Mouse (Mus musculus): ENCODE results near the gene Orm3.

Orm3 gene

DNA sequence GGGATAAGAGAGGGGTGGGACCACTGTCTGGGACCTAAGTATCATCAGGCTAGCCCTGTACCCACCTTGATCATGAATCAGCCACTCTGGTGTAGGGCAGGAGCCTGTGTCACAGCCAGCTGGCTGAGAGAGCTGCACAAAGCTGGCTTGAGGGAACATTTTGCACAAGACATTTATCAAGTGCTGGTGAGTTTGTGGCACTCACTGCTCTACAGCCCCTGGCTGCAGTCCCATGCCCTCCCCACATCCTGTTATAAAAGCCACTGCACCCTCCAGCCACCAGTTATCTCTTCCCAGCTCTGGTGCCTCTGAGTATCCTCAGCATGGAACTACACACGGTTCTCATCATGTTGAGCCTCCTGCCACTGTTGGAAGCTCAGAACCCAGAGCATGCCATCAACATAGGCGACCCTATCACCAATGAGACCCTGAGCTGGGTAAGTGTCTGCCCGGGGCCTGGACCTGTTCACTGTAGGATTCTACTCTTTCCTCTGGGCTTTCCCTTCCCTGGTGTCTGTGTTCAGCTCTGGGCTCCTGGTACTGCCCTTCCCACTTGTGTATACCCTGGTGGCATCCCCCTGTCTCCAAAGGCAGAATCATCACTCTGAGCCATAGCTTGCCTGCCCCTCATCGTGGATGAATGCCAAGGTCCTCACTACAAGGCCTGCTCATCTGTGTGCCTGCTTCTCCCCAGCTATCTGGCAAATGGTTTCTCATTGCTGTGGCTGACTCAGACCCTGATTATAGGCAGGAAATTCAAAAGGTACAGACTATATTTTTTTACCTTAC is at the start of gene Orm3:
Orm3 (plus strand) TSS at position 286 of the 789 bp plus-strand sequence.
- in situ Hi-C loops (cut with MboI; ENCODE audit: unreplicated experiment in 2 of 2): no loop called here

DNA sequence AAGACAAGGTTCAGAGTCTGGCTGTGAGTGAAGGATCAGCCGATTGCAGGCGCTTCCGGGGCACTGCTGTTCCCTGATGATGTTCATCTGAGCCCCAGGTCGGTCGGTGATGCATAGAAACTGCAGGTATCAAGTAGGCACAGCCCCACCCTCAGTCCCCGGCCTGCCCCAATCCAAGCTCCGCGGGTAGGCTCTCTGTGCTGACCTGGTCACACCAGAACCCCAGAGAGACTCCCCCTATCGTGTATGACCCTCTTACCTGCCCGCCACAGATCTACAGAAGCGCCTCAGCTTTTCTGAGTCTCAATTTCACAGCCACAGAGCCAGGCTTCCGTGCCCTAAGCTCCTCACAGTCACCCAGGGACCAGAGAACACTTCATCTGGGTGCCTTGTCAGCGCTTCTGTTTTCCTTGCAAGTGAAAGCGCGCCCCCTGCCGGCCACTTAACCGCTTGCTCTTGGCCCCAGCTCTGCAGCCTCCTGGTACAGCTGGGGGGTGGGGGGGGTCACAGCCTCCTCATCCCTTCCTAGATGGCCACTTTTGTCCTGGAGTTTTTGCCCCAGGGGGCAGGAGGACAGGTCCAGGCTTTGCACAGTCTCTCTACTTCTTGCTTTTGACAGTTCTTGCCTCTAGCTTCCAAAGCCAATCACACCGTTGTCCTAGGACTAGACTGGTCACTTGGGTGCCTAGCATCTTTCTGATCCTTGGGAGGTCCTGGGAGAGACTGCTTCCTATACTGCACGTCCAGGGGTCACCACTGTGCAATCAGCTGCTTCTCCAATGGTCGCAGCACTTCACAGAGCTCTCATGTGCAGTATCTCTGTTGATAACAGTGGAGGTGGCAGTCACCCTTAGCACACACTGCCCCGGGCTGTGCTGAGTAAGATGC is 48.5 kb upstream of the Orm3 start:
- in situ Hi-C loops (cut with MboI; ENCODE audit: unreplicated experiment in 2 of 2): loop anchor here (5.0 to 25.0 kb wide), 5 partner anchors 90 to 745 kb away; partner anchors contain the start of gene Rgs3 (in 1 of the 2)

DNA sequence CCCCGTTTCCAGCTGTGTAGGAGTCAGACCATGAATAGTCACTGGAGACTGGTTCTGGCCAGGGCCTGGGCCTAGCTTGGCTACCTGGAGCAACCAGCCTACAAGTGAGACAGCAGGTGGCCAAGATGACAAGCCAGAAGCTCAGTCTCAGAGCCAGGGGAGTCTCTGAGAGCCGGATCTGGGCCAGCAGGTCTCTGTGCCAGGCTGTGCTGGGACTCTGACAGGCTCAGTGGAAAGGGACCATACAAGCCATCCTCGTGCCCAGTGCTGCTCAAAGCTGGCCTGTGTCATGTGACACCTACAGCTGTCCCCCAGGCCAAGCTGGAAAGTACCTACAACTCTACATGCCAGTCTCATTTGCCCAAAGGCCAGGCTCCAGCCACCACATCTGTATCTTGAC is 47.6 kb upstream of the Orm3 start:
- in situ Hi-C loops (cut with MboI; ENCODE audit: unreplicated experiment in 2 of 2): loop anchor here (5.0 to 25.0 kb wide), 5 partner anchors 91 to 746 kb away; partner anchors contain the start of gene Rgs3 (in 1 of the 2)

DNA sequence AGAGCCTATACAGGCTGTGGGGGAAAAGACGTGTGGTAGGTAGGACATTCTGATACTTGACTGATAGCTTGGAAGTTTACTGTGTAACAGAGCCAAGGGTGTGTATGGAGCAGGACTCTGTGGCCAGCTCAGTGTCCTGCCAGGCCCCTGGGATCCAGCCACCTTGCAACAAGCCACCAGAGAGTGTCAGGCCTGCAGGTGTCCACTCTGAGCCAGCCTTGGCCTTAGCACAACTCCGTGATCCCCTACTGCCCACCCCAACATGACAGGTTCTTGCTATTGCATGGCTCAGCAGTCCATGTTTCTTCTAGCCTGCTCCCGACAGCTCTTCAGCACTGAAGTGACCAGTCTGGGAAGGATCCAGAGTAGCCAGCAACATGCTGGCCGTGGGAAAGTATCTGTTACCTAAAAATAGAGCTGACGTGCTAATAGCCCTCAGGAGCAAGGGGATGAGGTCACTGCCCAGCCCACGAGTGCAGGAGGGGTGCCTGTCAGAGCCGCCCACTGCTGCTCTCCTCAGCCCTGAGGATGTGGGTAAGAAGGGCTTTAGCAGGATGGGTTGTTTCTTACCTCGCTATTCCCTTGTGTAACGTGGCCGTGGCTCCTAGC is 45.6 kb upstream of the Orm3 start:
- in situ Hi-C loops (cut with MboI; ENCODE audit: unreplicated experiment in 2 of 2): loop anchor here (25.0 kb wide), 3 partner anchors 423 to 748 kb away; partner anchors contain the start of gene Rgs3 (in 1 of the 2)

DNA sequence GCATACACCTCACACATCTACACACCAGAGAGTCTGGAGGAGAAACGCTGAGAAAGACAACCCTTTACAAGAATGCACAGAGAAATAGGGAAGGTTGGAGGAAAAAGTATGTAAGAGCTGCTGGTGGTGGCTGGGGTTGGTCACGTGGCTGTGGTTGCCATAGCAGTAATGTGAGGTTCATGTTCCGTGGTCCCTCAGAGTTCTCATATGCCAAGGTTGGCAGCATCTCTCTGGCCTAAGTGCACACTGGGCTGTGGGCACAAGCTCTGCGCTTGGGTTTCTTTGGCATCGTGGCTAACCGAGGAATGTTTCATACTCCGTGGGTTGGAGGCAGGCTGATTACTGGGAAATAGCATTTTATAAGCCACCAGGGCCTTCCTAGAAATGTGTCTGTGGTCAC is 44.5 kb upstream of the Orm3 start:
- in situ Hi-C loops (cut with MboI; ENCODE audit: unreplicated experiment in 2 of 2): loop anchor here (25.0 kb wide), 3 partner anchors 424 to 749 kb away; partner anchors contain the start of gene Rgs3 (in 1 of the 2)

DNA sequence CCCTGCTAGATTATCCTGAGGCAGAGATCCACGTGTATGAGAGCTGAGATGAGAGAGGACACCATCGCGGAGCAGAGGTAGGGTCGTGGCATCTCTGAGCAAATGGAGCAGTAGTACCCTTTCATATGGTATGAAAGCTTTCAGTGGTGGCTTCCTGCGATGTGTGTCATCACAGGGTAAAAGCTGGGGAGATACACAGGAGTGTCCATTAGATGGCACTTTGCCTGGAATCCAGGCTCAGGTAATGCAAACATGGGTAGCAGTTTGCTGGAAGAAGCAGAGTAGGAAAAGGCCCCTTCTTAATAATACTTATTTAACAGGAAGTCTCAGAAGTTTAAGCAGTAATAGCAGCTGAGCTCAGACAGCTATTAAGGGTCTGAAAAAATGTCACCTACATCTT is 41.9 kb upstream of the Orm3 start:
- in situ Hi-C loops (cut with MboI; ENCODE audit: unreplicated experiment in 2 of 2): loop anchor here (25.0 kb wide), 3 partner anchors 427 to 752 kb away; partner anchors contain the start of gene Rgs3 (in 1 of the 2)

DNA sequence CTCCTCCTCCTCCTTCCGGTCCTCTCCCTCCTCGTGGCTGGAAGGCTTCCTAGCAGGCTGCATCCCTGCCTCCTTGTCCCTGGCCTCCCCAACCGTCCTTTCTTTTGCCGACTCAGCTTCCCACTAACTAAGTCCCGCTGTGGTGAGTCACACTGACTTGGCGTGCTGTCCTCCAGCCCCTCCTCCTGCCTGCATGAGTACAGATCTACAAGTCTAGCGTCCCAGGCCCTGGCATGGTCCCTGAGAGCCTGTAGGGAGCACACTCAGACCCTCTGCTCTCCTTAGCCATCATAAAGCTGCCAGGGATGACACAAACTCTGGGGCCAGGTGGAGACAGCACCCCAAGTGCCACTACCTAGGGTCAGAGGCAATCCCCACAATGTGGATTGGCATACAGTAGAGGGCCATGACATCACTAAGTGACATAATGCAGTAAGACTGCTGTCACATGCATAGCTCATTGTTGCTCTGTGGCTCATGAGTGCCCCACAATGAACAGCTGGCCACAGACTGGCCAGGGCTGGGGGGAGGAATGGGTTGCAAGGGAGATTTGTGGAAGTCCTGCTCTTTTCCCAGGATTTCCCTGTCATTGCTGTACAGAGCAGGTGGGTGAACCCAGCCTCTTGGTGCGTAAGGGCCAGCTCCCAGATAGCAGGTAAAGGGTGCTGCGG is 39.8 kb upstream of the Orm3 start:
- in situ Hi-C loops (cut with MboI; ENCODE audit: unreplicated experiment in 2 of 2): loop anchor here (25.0 kb wide), 3 partner anchors 429 to 754 kb away; partner anchors contain the start of gene Rgs3 (in 1 of the 2)

DNA sequence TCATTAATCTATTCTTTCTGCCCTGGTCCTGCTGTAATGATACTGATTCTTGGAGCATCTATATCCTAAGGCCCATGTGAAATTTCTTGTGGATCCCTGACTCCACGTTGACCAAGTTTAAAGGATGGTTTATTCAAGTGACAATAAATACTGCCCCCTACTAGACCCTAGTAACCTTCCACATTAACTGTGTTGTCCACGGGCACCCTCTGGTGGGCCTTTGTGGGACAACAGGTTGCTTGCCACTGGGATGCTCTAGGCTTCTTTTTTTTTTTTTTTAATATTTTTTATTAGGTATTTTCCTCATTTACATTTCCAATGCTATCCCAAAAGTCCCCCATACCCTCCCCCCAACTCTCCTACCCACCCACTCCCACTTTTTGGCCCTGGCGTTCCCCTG is 36.4 kb upstream of the Orm3 start:
- in situ Hi-C loops (cut with MboI; ENCODE audit: unreplicated experiment in 2 of 2): loop anchor here (25.0 kb wide), 3 partner anchors 432 to 757 kb away; partner anchors contain the start of gene Rgs3 (in 1 of the 2)

DNA sequence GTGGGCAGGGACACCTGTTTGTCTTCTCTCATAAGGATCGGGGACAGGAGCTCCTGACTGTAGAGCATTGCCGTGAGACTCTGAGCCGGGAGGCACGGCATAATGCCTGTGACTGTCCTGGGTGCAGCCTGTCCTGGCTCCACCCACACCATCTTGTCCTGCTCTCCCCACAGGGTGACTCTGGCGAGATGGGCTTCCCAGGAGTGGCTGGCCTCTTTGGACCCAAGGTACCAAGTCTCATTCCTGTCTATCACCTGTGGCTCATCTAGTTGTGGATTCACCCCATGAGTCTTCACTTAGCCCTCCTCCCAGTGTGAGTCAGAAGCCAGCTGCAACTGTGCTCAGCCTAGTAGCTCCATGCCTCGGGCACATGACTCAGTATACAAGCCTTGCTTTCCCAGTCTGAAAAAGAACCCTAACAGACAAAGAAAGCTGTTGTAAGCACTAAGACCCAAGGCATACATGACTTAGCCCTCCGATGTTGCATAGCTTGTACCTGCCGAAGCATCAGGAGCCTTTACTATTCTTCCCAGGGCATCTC is 32.6 kb upstream of the Orm3 start:
- in situ Hi-C loops (cut with MboI; ENCODE audit: unreplicated experiment in 2 of 2): loop anchor here (25.0 kb wide), 3 partner anchors 436 to 761 kb away; partner anchors contain the start of gene Rgs3 (in 1 of the 2)

DNA sequence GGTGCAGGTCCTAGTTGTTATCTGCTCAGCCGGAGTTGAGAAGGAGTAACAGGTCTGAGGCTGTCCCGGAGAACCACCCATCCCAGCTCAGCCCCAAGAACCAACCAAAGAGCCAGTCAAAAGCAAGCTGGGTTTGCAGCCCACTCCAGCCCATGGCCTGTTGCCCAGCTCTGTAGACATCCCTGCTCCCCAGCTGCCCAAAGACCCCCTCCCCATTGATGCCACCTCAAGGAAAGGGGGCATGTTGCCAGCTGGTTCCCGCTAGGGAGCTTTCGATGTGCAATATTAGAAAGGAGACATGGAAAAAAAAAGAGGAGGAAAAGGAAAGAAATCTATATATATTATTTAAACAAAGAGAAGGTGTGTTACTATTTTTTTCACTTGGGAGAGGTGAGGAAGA is 22.6 kb upstream of the Orm3 start:
- in situ Hi-C loops (cut with MboI; ENCODE audit: unreplicated experiment in 2 of 2): no loop called here

DNA sequence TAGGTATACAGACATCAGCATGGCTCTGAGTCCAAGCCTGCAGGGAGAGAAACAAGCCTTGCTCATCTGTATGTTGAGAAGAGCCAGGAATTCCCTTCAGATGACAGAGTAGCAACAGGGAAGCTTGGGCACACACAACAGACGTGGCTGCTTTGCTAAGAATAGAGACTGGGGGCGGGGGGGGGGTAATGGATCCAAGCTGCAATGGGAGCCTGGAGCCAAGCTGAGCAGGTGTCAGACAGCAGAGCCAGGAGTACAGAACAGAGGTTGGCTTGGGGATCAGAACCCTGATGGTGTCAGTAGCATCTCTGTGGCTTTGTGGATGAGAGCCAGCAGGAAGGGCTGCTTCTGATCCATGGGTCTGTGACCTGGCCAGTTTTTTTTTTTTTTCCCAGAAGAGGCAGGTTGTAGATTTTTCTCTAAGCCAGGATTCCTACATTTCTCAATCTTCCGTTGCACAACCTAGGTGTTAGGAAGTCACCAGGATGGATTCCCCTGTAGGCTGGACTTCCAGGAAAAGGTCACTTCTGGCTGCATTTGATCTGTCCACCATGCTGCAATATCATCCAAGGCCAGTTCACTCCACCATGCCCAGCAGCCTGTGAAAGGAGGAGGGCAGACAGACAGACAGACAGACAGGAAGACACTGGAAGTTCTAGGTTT is 17.4 kb upstream of the Orm3 start:
- in situ Hi-C loops (cut with MboI; ENCODE audit: unreplicated experiment in 2 of 2): no loop called here

DNA sequence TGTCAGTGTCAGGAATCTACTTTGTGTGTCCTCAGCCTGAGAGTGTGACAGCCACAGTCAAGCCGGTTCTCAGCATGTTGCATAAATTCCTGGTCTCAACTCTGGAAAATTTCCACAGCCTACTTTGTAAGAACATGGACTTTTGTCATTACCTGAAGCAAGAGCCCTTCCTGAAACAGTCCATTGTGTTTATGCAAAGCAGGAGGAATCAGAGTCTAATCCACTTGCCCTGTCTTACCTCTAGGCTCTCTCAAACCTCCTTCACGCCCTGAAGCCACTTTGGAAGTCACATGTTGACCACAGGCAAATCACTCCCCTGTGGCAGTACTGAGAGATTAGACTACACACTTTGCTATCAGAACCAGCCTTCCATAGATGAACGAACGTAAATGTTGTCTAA is 13.5 kb upstream of the Orm3 start:
- in situ Hi-C loops (cut with MboI; ENCODE audit: unreplicated experiment in 2 of 2): no loop called here

DNA sequence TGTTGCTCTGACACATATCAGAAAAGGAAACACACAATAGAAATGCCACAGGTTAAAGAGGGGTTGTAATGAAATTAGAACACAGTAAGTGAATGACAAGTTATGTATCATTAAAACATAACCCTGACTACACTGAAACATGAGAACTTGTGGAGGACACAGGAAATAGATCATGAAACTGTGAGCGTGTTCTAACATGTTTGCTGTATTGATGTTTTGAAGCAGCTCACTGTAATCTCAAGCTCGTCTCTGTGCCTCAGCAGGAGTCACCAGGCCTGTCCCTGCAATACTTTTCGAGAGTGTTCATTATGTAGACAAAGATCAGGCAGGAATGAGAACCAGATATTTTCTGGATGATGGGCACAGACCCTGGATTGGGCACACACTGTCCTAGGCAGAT is 12.4 kb upstream of the Orm3 start:
- in situ Hi-C loops (cut with MboI; ENCODE audit: unreplicated experiment in 2 of 2): no loop called here

DNA sequence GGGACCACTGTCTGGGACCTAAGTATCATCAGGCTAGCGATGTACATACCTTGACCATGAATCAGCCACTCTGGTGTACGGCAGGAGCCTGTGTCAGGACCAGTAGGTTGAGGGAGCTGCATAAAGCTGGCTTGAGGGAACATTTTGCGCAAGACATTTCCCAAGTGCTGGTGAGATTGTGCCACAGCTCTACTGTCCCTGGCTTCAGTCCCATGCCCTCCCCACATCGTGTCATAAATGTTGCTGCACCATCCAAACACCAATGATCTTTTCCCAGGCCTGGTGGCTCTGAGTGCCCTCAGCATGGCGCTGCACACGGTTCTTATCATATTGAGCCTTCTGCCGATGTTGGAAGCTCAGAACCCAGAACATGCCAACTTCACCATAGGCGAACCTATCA is 11.7 kb upstream of the Orm3 start, which contains the start of gene Orm1:
Orm1 (plus strand) TSS at position 266 of the 400 bp plus-strand sequence.
- in situ Hi-C loops (cut with MboI; ENCODE audit: unreplicated experiment in 2 of 2): no loop called here

DNA sequence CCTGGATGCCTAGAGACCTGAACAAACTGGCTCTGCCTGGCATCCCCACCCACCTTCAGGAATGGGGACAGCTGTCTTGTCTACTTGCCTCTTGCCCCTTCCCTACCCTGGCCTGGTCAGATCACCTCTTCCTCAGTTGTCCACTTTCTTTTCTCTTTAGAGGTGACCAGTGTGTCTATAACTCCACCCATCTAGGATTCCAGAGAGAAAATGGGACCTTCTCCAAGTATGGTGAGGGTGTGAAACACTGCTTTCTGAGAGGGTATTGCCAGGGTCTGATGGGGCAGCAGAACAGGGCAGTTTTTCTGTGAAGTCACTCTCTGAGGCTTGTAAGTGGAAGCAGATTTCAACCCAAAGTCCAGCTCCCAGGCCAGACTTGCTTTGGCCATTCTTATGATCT is 10.7 kb upstream of the Orm3 start:
- in situ Hi-C loops (cut with MboI; ENCODE audit: unreplicated experiment in 2 of 2): no loop called here

DNA sequence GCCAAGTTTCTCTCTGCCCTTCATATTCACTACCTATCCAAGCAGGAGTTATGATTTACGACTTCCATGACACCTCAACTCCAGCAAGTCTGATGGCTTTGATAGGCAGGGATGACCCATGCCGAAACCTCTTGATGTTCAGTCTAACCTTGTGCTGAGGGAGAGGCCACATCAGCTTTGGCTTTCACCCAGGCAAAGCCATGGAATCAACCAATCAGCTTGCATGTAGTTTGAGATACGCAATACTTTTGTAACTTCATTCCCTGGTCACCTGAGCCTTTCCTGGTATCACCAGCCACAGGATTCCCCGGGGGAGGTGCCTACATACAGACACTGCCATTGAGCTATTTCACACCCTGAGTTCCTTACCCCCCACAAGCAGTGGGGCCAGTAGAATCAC is 9.3 kb upstream of the Orm3 start:
- in situ Hi-C loops (cut with MboI; ENCODE audit: unreplicated experiment in 2 of 2): no loop called here

DNA sequence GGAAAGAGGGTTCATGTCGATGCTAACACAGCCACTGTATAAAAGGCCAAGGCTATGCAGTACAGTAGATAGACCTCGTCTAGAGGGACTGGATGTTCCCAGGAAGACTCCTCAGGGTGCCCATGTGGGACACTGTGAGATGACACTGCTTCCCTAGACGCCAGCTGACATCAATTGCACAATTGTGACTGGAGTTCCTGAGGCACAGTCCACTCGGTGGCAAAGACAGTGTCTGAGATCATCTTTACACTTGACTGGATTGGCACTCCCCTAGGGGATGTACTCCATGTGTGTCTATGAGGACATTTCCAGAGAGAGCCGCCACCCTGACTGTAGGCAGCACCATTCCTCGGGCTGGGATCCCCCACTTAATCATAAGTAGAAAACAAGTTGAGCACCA is 7.4 kb upstream of the Orm3 start:
- in situ Hi-C loops (cut with MboI; ENCODE audit: unreplicated experiment in 2 of 2): no loop called here

DNA sequence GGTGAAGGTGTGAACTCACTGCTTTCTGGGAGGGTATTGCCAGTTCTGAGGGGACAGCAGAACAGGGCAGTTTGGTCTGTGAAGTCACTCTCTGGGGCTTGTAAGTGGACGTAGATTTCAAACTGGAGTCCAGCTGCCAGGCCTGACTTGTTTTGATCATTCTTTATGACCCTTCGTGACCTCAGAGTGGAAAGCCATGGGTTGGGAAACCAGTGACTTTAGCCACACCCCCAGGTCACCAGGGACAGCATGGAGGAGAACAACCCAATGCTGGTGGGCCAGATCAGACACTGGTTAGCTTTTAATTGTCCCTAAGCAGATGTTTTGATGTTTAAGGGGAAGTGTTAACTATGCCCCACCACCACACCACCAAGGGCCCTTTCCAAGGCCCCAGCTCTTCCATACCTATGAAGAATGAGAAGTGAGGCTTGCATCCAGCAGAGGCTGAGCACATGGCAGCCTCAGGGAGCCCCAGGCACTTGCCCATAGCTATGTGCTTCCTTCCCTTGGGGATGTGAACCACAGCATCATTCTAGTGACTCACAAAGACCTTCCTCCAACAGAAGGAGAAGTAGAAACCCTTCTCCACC is 1.1 kb downstream of the Orm3 start:
- in situ Hi-C loops (cut with MboI; ENCODE audit: unreplicated experiment in 2 of 2): no loop called here

DNA sequence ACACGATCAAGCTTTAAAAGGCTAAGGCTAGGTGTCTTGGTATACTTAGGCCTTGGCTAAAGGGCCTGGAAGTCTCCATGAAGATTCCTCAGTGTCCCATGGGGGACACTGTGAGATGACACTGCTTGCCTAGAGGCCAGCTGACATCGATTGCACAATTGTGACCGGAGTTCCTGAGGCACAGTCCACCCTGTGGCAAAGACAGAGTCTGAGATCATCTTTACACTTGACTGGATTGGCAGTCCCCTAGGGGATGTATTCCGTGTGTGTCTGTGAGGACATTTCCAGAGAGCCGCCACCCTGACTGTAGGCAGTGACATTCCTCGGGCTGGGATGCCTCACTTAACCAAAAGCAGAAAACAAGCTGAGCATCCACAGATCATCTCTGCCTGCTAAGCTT is 3.9 kb downstream of the Orm3 start:
- in situ Hi-C loops (cut with MboI; ENCODE audit: unreplicated experiment in 2 of 2): loop anchor here (5.0 kb wide), 2 partner anchors 137 to 592 kb away; partner anchors contain the start of gene Whrn (in 1 of the 2)
